Mouse (Mus musculus): Measurements from ENCODE around the gene Ctsw.

DNA sequence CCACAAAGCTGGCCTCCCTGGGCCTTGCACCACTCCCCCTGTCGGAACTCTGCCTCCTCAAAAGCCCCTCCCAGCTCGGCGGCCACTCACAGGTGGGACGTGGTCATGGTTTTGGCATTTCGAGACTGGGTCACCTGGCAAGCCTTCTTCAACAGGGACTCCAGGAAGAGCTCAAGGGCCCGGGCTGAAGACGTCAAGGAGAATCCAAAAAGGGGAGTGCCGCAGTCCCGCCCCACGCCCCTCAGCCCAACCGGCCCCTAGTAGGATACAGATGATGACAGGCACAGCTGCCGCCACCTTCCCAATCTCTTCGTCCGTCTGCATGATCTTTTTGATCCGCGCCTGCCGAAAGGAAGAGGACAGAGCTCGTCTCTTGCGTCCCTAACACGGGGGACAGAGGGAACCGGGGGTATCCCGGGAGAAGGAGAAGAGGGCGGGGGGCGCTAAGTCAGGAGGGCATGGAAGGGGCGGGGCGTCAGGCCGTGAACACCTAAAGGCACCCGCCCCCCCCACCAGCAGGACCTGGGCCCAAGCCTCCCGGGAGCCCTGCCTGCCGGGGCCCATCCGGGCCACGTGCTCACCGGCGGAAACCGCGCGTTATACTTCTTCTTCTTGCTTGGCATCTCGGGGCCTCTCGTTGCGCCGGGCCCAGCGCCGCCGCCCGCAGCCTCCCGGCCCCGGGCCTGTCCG lies 44.1 kb downstream of the Ctsw start:
- TF ChIP-seq CTCF (IDR thresholded peaks at IDR 0.05; ENCODE audit: low read depth, low read length) (no peak), POLR2A (IDR thresholded peaks at IDR 0.05; ENCODE audit: extremely low read depth, insufficient read depth, low read length) (no peak)
